Mouse (Mus musculus) lung, embryonic 14.5 days (tissue): ENCODE measurements around the gene Grid1. TPM values are rescaled to one million over a fixed set of nuclear protein-coding genes. Genes with fewer than 3 reads are reported as not detected.

Experiments
- ATAC-seq: fragments of 200-750 bp; cut with Nextera tagmentation; 2 replicates; pipeline ENCODE4 v1.8.0; 2017; ENCODE audit warnings: mild to moderate bottlenecking, moderate TSS enrichment, moderate library complexity; ENCODE audit not compliant: insufficient read depth
- DNase-seq: peaks from one replicate; pipeline ENCODE4 v3.0.0-alpha.2; 2015
- H3K27ac ChIP-seq: fragments of 300-500 bp; sonication (generic); 2 replicates; pipeline ENCODE4 v1.5.1; 2014; ENCODE audit warnings: low read depth, mild to moderate bottlenecking, moderate library complexity
- H3K27me3 ChIP-seq: fragments of 300-500 bp; sonication (generic); 2 replicates; pipeline ENCODE4 v1.6.1; 2014; ENCODE audit warnings: low read length, control low read depth; ENCODE audit not compliant: insufficient read depth
- H3K36me3 ChIP-seq: fragments of 300-500 bp; sonication (generic); 2 replicates; pipeline ENCODE4 v1.6.1; 2014; ENCODE audit warnings: control low read depth; ENCODE audit not compliant: insufficient read depth
- H3K4me1 ChIP-seq: fragments of 300-500 bp; sonication (generic); 2 replicates; pipeline ENCODE4 v1.6.1; 2014; ENCODE audit warnings: antibody characterized with exemption, control low read depth; ENCODE audit not compliant: insufficient read depth
- H3K4me2 ChIP-seq: fragments of 300-500 bp; sonication (generic); 2 replicates; pipeline ENCODE4 v1.6.1; 2014; ENCODE audit warnings: mild to moderate bottlenecking
- H3K4me3 ChIP-seq: fragments of 300-500 bp; sonication (generic); 2 replicates; pipeline ENCODE4 v1.5.1; 2014; ENCODE audit warnings: low read depth, low read length
- H3K9ac ChIP-seq: fragments of 300-500 bp; sonication (generic); 2 replicates; pipeline ENCODE4 v1.6.1; 2014
- H3K9me3 ChIP-seq: fragments of 300-500 bp; sonication (generic); 2 replicates; pipeline ENCODE4 v1.6.1; 2016; ENCODE audit warnings: low read depth, low read length, control low read depth
- CTCF ChIP-seq: IDR thresholded peaks from 2 replicates; pipeline ENCODE4 v1.5.1; 2016; ENCODE audit warnings: antibody characterized with exemption, low read depth
- WGBS: fragments of 180-500 bp; shearing (Covaris S2); extraction: QIAGEN DNeasy Blood & Tissue Kit; methylation state at CpG from one replicate; pipeline ENCODE4 v1.1.7; 2014; 5-methylcytosine and 5-hydroxymethylcytosine counted together
- polyA plus RNA-seq: library from polyadenylated mRNA; unstranded; fragments of >200 nt; fragmentation: Nextera tagmentation; extraction: Ambion mirVana; gene quantifications from 2 replicates; pipeline ENCODE4 v1.2.1, GENCODE M21; 2014

Grid1 gene
- polyA plus RNA-seq, 1 experiment from 2014 or later, result 0.13 TPM

- DNase-seq, result peak; percentile 69
- Histone ChIP-seq H3K4me3 (no peak overlapping the region), H3K27me3 (no peaks in the 10 kb centered on the region), H3K27ac (no peak overlapping the region), H3K9me3 (no peaks in the 10 kb centered on the region), H3K4me2 (no peak overlapping the region), H3K9ac (no peak overlapping the region), H3K4me1 (no peaks in the 10 kb centered on the region), H3K36me3 (no peaks in the 10 kb centered on the region)
- ATAC-seq, result peak; percentile 84
- 54% methylated on average over 2 of the region's 2 CpGs for WGBS
- no peak for TF ChIP-seq CTCF
These were observed 347.5 kb downstream of the Grid1 start for GRCm38 (mm10) chr14:35167451-35167850.

DNA sequence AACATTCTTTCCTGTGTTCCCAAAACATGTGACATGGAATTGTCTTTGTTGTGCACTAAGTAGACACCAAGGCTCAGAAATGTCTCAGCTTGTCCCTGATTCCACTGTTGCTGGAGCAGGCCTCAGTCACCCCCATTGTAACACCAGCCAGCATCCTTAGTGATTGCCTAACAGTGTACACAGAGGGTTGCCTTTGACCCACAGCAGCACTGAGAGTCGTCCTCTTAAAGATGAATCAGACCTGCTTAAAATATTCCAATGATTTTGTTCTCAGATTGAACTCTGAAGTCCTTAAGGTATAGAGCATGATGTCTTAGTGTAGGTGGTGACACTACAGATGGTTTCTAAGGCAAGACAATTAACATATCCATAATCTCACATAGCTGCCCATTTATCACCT lies 354.0 kb downstream of the Grid1 start:
- H3K9me3 ChIP-seq, result no peaks in the 10 kb centered on the region

GRCm38 (mm10) chr14:35176021-35176420 lies 356.1 kb downstream of the Grid1 start:
- Histone ChIP-seq H3K27ac (no peak overlapping the region), H3K9ac (no peak overlapping the region), H3K36me3 (no peaks in the 10 kb centered on the region), H3K27me3 (no peaks in the 10 kb centered on the region), H3K9me3 (no peaks in the 10 kb centered on the region), H3K4me1 (no peaks in the 10 kb centered on the region), H3K4me2 (no peak overlapping the region), H3K4me3 (no peak overlapping the region)
- 85% methylated on average over 3 of the region's 3 CpGs for WGBS
- TF ChIP-seq CTCF, result no peak
- DNase-seq (no peak), ATAC-seq (no peak)

More for the DNA sequence above, 354.0 kb downstream of the Grid1 start:
- H3K27me3 ChIP-seq, result no peaks in the 10 kb centered on the region
- H3K4me3 ChIP-seq, result no peak overlapping the region
- H3K4me1 ChIP-seq, result no peaks in the 10 kb centered on the region
- no peak for ATAC-seq
- no peak overlapping the region for H3K4me2 ChIP-seq
- H3K27ac ChIP-seq, result no peak overlapping the region
- no peak for TF ChIP-seq CTCF
- 46% methylated on average over 1 of the region's 1 CpGs for WGBS
- no peak for DNase-seq
- H3K36me3 ChIP-seq, result no peaks in the 10 kb centered on the region
- no peak overlapping the region for H3K9ac ChIP-seq

DNA sequence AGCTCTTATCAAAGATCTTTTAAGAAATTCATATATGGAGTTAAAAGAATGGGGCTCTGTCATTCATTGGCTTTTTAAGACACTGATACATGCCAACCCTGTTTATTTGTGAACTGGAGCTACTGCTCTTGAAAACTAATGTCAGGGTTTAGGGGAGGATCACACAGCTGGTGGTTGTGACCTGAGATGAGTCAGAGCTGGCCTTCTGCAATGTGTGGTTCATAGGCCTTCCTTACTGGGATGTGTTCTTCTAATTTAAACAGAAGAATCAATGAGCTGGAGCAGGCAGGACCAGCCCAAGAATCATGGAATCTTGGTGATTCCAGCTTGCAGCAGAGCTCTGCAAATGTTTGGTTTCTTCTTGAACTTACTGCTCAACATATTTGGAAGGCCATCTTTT lies 359.2 kb downstream of the Grid1 start:
- H3K4me1 ChIP-seq, result no peaks in the 10 kb centered on the region
- no peaks in the 10 kb centered on the region for H3K9me3 ChIP-seq
- H3K4me2 ChIP-seq, result no peak overlapping the region
- no peak overlapping the region for H3K27ac ChIP-seq
- TF ChIP-seq CTCF, result no peak
- H3K4me3 ChIP-seq, result no peak overlapping the region
- H3K36me3 ChIP-seq, result no peaks in the 10 kb centered on the region
- H3K27me3 ChIP-seq, result no peaks in the 10 kb centered on the region
- ATAC-seq (no peak), DNase-seq (no peak)
- no peak overlapping the region for H3K9ac ChIP-seq

DNA sequence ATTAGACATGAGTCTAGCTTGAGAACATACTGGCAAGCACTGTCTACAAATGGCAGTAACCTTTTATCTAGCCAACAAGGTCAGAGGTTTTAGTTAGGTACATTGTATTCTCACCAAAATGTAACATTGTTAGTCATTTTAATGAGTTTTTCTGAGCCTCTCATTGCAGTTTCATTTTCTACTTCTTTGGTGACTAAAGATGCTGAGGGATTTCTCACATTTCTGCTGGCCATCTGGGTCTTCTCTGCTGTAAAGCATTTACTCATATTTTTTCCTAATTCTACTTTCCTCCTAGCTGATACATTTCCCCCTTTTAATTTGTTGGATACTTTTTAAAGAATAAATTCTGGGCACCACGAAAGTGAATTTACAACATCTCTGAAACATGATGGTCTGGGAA lies 365.5 kb downstream of the Grid1 start:
- Histone ChIP-seq H3K27me3 (no peaks in the 10 kb centered on the region), H3K27ac (no peak overlapping the region), H3K4me1 (no peaks in the 10 kb centered on the region), H3K9me3 (no peaks in the 10 kb centered on the region), H3K9ac (no peak overlapping the region), H3K4me2 (no peak overlapping the region), H3K4me3 (no peak overlapping the region), H3K36me3 (no peaks in the 10 kb centered on the region)
- ATAC-seq, result no peak
- 68% methylated on average over 1 of the region's 1 CpGs for WGBS
- no peak for DNase-seq
- TF ChIP-seq CTCF, result no peak

DNA sequence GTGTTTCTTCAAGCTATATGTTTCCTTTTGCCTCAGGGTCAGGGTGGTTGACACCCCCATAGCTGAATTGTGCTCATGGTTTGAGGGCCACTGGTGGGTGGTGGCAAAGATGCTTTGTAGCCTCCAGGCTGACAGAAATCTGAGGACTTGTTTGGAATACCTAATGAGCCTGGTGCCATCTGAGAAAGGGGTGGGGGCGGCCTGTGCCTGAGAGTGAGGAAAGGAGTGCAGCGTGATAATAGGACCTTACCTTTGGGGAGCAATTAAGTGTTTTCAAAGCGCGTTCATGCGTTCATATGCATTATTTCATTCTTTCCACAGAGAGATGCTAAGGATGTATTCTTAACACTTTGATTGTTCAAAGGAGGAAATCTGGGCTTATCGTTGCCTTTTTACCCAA lies 372.3 kb downstream of the Grid1 start:
- no peak overlapping the region for H3K4me2 ChIP-seq
- H3K27ac ChIP-seq, result no peak overlapping the region
- no peak overlapping the region for H3K9ac ChIP-seq
- no peak overlapping the region for H3K4me3 ChIP-seq
- H3K9me3 ChIP-seq, result no peaks in the 10 kb centered on the region
- DNase-seq (no peak), ATAC-seq (no peak)
- 88% methylated on average over 6 of the region's 6 CpGs for whole genome bisulfite sequencing
- no peaks in the 10 kb centered on the region for H3K36me3 ChIP-seq
- no peaks in the 10 kb centered on the region for H3K27me3 ChIP-seq
- no peaks in the 10 kb centered on the region for H3K4me1 ChIP-seq
- TF ChIP-seq CTCF, result no peak

GRCm38 (mm10) chr14:35197371-35197770 lies 377.5 kb downstream of the Grid1 start:
- Histone ChIP-seq H3K4me2 (no peak overlapping the region), H3K9me3 (no peaks in the 10 kb centered on the region), H3K4me3 (no peak overlapping the region), H3K27me3 (no peaks in the 10 kb centered on the region), H3K9ac (no peak overlapping the region), H3K4me1 (no peaks in the 10 kb centered on the region), H3K27ac (no peak overlapping the region), H3K36me3 (no peaks in the 10 kb centered on the region)
- 60% methylated on average over 3 of the region's 3 CpGs for WGBS
- no peak for ATAC-seq
- TF ChIP-seq CTCF, result no peak
- no peak for DNase-seq

GRCm38 (mm10) chr14:35198447-35198846 lies 378.5 kb downstream of the Grid1 start:
- H3K27me3 ChIP-seq, result no peaks in the 10 kb centered on the region
- no peak for TF ChIP-seq CTCF
- H3K9ac ChIP-seq, result no peak overlapping the region
- H3K27ac ChIP-seq, result no peak overlapping the region
- no peak overlapping the region for H3K4me3 ChIP-seq
- H3K4me1 ChIP-seq, result no peaks in the 10 kb centered on the region
- ATAC-seq (no peak), DNase-seq (no peak)
- H3K36me3 ChIP-seq, result no peaks in the 10 kb centered on the region
- no peak overlapping the region for H3K4me2 ChIP-seq
- H3K9me3 ChIP-seq, result no peaks in the 10 kb centered on the region
- 73% methylated on average over 4 of the region's 4 CpGs for WGBS
